Mouse (Mus musculus): ENCODE data around the gene Prkn. TPM values are rescaled to one million over a fixed set of nuclear protein-coding genes. Genes with fewer than 3 reads are reported as not detected.

Prkn gene
- polyA plus RNA-seq, 1 experiment from 2014 or later, result 2.3 TPM

GRCm38 (mm10) chr17:11117508-11117907, 277.3 kb downstream of the Prkn start:
- TF ChIP-seq CTCF (IDR thresholded peaks at IDR 0.05; ENCODE audit: low read depth), result no peak
- TF ChIP-seq EP300 (optimal IDR thresholded peaks at IDR 0.05), result no peak
- no peak overlapping the region for H3K9ac ChIP-seq (ENCODE audit: low read length)
- H3K36me3 ChIP-seq (ENCODE audit: control insufficient read depth, insufficient read depth, low read length), result no peaks in the 10 kb centered on the region
- H3K27ac ChIP-seq (replicated peaks), result no peak overlapping the region
- H3K4me3 ChIP-seq (ENCODE audit: low read depth, low read length), result no peak overlapping the region
- H3K4me2 ChIP-seq (replicated peaks; ENCODE audit: low read depth), result no peak overlapping the region
- DNase-seq (ENCODE audit: low spot score), result no peak
- no peaks in the 10 kb centered on the region for H3K9me3 ChIP-seq (ENCODE audit: control insufficient read depth, low read length)
- ATAC-seq (ENCODE audit: low FRiP score, low TSS enrichment), result no peak
- no peaks in the 10 kb centered on the region for H3K4me1 ChIP-seq (replicated peaks; ENCODE audit: control insufficient read depth, insufficient read depth)
- 81% methylated on average over 10 of the region's 10 CpGs for WGBS
- no peaks in the 10 kb centered on the region for H3K27me3 ChIP-seq (ENCODE audit: control insufficient read depth, insufficient read depth, low read length)

DNA sequence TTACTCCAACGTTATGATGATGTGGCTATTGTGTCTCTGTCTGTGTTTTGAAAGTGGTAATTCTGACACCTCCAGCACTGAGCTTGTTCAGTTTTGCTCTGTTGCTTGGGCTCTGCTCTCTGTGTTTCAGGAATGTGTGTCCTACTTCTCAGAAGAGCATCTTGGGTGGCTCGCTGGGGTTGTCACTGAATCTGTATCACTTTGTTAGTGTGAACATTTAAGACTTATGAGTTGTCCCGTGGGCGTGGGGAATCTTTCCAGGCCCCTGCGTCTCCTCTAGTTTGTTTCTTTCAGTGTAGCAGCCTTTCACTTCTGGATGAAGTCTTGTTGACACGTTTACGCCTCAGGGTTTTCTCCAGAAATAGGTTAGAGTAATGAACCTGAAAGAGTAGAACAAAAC, 283.9 kb downstream of the Prkn start:
- Histone ChIP-seq H3K9me3 (ENCODE audit: control insufficient read depth, low read length) (no peaks in the 10 kb centered on the region), H3K4me1 (replicated peaks; ENCODE audit: control insufficient read depth, insufficient read depth) (no peaks in the 10 kb centered on the region), H3K27ac (replicated peaks) (no peak overlapping the region), H3K9ac (ENCODE audit: low read length) (no peak overlapping the region), H3K27me3 (ENCODE audit: control insufficient read depth, insufficient read depth, low read length) (no peaks in the 10 kb centered on the region), H3K4me3 (ENCODE audit: low read depth, low read length) (no peak overlapping the region), H3K36me3 (ENCODE audit: control insufficient read depth, insufficient read depth, low read length) (no peaks in the 10 kb centered on the region), H3K4me2 (replicated peaks; ENCODE audit: low read depth) (no peak overlapping the region)
- WGBS, result 68% methylated on average over 7 of the region's 7 CpGs
- DNase-seq (ENCODE audit: low spot score), result no peak
- no peak for TF ChIP-seq CTCF (IDR thresholded peaks at IDR 0.05; ENCODE audit: low read depth)
- TF ChIP-seq EP300 (optimal IDR thresholded peaks at IDR 0.05), result no peak
- ATAC-seq (ENCODE audit: low FRiP score, low TSS enrichment), result no peak

- H3K4me2 ChIP-seq (replicated peaks; ENCODE audit: low read depth), result no peak overlapping the region
- H3K4me3 ChIP-seq (ENCODE audit: low read depth, low read length), result no peak overlapping the region
- H3K9me3 ChIP-seq (ENCODE audit: control insufficient read depth, low read length), result no peaks in the 10 kb centered on the region
- H3K36me3 ChIP-seq (ENCODE audit: control insufficient read depth, insufficient read depth, low read length), result no peaks in the 10 kb centered on the region
- ATAC-seq (ENCODE audit: low FRiP score, low TSS enrichment) (no peak), DNase-seq (ENCODE audit: low spot score) (no peak)
- no peaks in the 10 kb centered on the region for H3K27me3 ChIP-seq (ENCODE audit: control insufficient read depth, insufficient read depth, low read length)
- TF ChIP-seq CTCF (IDR thresholded peaks at IDR 0.05; ENCODE audit: low read depth) (no peak), EP300 (optimal IDR thresholded peaks at IDR 0.05) (no peak)
- WGBS, result 37% methylated on average over 1 of the region's 1 CpGs
- no peak overlapping the region for H3K9ac ChIP-seq (ENCODE audit: low read length)
- no peak overlapping the region for H3K27ac ChIP-seq (replicated peaks)
- no peaks in the 10 kb centered on the region for H3K4me1 ChIP-seq (replicated peaks; ENCODE audit: control insufficient read depth, insufficient read depth)
Observed at GRCm38 (mm10) chr17:11127217-11127616, 287.0 kb downstream of the Prkn start.

- H3K36me3 ChIP-seq (ENCODE audit: control insufficient read depth, insufficient read depth, low read length), result no peaks in the 10 kb centered on the region
- H3K4me2 ChIP-seq (replicated peaks; ENCODE audit: low read depth), result no peak overlapping the region
- H3K4me3 ChIP-seq (ENCODE audit: low read depth, low read length), result no peak overlapping the region
- H3K27me3 ChIP-seq (ENCODE audit: control insufficient read depth, insufficient read depth, low read length), result no peaks in the 10 kb centered on the region
- H3K4me1 ChIP-seq (replicated peaks; ENCODE audit: control insufficient read depth, insufficient read depth), result no peaks in the 10 kb centered on the region
- TF ChIP-seq EP300 (optimal IDR thresholded peaks at IDR 0.05) (no peak), CTCF (IDR thresholded peaks at IDR 0.05; ENCODE audit: low read depth) (no peak)
- H3K9ac ChIP-seq (ENCODE audit: low read length), result no peak overlapping the region
- no peaks in the 10 kb centered on the region for H3K9me3 ChIP-seq (ENCODE audit: control insufficient read depth, low read length)
- H3K27ac ChIP-seq (replicated peaks), result no peak overlapping the region
- ATAC-seq (ENCODE audit: low FRiP score, low TSS enrichment) (no peak), DNase-seq (ENCODE audit: low spot score) (no peak)
- WGBS, result 82% methylated on average over 4 of the region's 4 CpGs
Observed at GRCm38 (mm10) chr17:11130919-11131318, 290.7 kb downstream of the Prkn start.

- Histone ChIP-seq H3K9me3 (ENCODE audit: control insufficient read depth, low read length) (no peaks in the 10 kb centered on the region), H3K4me1 (replicated peaks; ENCODE audit: control insufficient read depth, insufficient read depth) (no peaks in the 10 kb centered on the region), H3K4me2 (replicated peaks; ENCODE audit: low read depth) (no peak overlapping the region), H3K27ac (replicated peaks) (no peak overlapping the region), H3K27me3 (ENCODE audit: control insufficient read depth, insufficient read depth, low read length) (no peaks in the 10 kb centered on the region), H3K36me3 (ENCODE audit: control insufficient read depth, insufficient read depth, low read length) (no peaks in the 10 kb centered on the region), H3K9ac (ENCODE audit: low read length) (no peak overlapping the region), H3K4me3 (ENCODE audit: low read depth, low read length) (no peak overlapping the region)
- ATAC-seq (ENCODE audit: low FRiP score, low TSS enrichment) (no peak), DNase-seq (ENCODE audit: low spot score) (no peak)
- WGBS, result 68% methylated on average over 5 of the region's 5 CpGs
- TF ChIP-seq CTCF (IDR thresholded peaks at IDR 0.05; ENCODE audit: low read depth) (no peak), EP300 (optimal IDR thresholded peaks at IDR 0.05) (no peak)
Observed at GRCm38 (mm10) chr17:11142321-11142720, 302.1 kb downstream of the Prkn start.

DNA sequence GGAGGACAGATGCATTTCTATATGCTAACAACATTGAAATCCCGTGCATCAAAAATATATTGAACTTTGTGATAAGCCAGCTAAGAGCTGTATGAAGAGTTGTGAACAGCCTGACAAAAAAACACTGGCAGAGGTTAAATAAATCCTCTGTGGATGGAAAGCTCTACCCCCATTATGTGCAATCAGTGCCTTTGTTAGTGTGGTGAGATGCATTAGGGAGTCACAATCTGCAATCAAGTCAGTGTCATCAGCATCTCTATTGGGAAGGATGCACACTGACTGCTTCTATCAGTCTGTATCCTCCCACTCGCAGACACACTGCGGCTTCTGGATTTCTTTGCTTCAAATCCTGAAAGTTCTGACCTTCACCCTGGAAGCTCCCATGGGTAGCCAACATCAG, 315.9 kb downstream of the Prkn start:
- no peak for DNase-seq (ENCODE audit: low spot score)
- Histone ChIP-seq H3K4me3 (ENCODE audit: low read depth, low read length) (no peak overlapping the region), H3K9me3 (ENCODE audit: control insufficient read depth, low read length) (no peaks in the 10 kb centered on the region), H3K4me1 (replicated peaks; ENCODE audit: control insufficient read depth, insufficient read depth) (no peaks in the 10 kb centered on the region), H3K27me3 (ENCODE audit: control insufficient read depth, insufficient read depth, low read length) (no peaks in the 10 kb centered on the region), H3K27ac (replicated peaks) (no peak overlapping the region), H3K4me2 (replicated peaks; ENCODE audit: low read depth) (no peak overlapping the region), H3K36me3 (ENCODE audit: control insufficient read depth, insufficient read depth, low read length) (no peaks in the 10 kb centered on the region), H3K9ac (ENCODE audit: low read length) (no peak overlapping the region)
- no peak for ATAC-seq (ENCODE audit: low FRiP score, low TSS enrichment)
- WGBS, result 82% methylated on average over 3 of the region's 3 CpGs
- TF ChIP-seq CTCF (IDR thresholded peaks at IDR 0.05; ENCODE audit: low read depth), result no peak
